Mouse (Mus musculus) left cerebral cortex, postnatal 4 days (tissue): ENCODE results near the gene Adgrl2. TPM values are rescaled to one million over a fixed set of nuclear protein-coding genes. Genes with fewer than 3 reads are reported as not detected.

Source experiments
- DNase-seq: peaks from one replicate; pipeline ENCODE4 v3.0.0-alpha.2; 2022
- intact Hi-C: fragments of 180-260 bp; cut with DNase I; formaldehyde crosslinking; loops from one replicate; pipeline ENCODE4 v1.15.1; 2025
- total RNA-seq, 2 experiments: library from RNA; stranded (reverse); gene quantifications; 2 replicates each; pipeline ENCODE4 v1.2.3; 2021

The Adgrl2 gene
- total RNA-seq, 2 experiments from 2014 or later: 258 to 274 TPM

GRCm38 (mm10) chr3:148978541-148978940, 11.8 kb downstream of the Adgrl2 start:
- DNase-seq: no peak
- intact Hi-C loops: no loop called here

- no peak for DNase-seq
- intact Hi-C loops: no loop called here
Observed at GRCm38 (mm10) chr3:148977838-148978237, 12.5 kb downstream of the Adgrl2 start.

GRCm38 (mm10) chr3:148977124-148977529, 13.2 kb downstream of the Adgrl2 start:
- DNase-seq: peak; percentile 51

GRCm38 (mm10) chr3:148971893-148972596, 18.3 kb downstream of the Adgrl2 start:
- no peak for DNase-seq
- intact Hi-C loops: no loop called here

More at GRCm38 (mm10) chr3:148977124-148977529, 13.2 kb downstream of the Adgrl2 start:
- intact Hi-C loops: no loop called here

GRCm38 (mm10) chr3:148964991-148965605, 25.3 kb downstream of the Adgrl2 start:
- intact Hi-C loops: loop anchor here (10.0 kb wide), 1 partner anchor 100 kb away; no protein-coding TSS in a partner anchor
- DNase-seq: no peak

- DNase-seq: no peak
- intact Hi-C loops: loop anchor here (10.0 kb wide), 1 partner anchor 99 kb away; no protein-coding TSS in a partner anchor
Observed at GRCm38 (mm10) chr3:148963381-148964044, 26.8 kb downstream of the Adgrl2 start.

GRCm38 (mm10) chr3:148961611-148962010, 28.7 kb downstream of the Adgrl2 start:
- intact Hi-C loops: loop anchor here (10.0 kb wide), 1 partner anchor 97 kb away; no protein-coding TSS in a partner anchor
- DNase-seq: no peak

- DNase-seq: no peak
- intact Hi-C loops: loop anchor here (10.0 kb wide), 1 partner anchor 96 kb away; no protein-coding TSS in a partner anchor
Observed at GRCm38 (mm10) chr3:148960751-148961289, 29.5 kb downstream of the Adgrl2 start.

GRCm38 (mm10) chr3:148960215-148960614, 30.1 kb downstream of the Adgrl2 start:
- intact Hi-C loops: loop anchor here (10.0 kb wide), 1 partner anchor 95 kb away; no protein-coding TSS in a partner anchor
- no peak for DNase-seq

GRCm38 (mm10) chr3:148959327-148960025, 30.9 kb downstream of the Adgrl2 start:
- intact Hi-C loops: loop anchor here (10.0 kb wide), 1 partner anchor 95 kb away; no protein-coding TSS in a partner anchor
- peak; percentile 32 for DNase-seq

GRCm38 (mm10) chr3:148958714-148959113, 31.6 kb downstream of the Adgrl2 start:
- DNase-seq: no peak
- intact Hi-C loops: no loop called here

GRCm38 (mm10) chr3:148958185-148958584, 32.2 kb downstream of the Adgrl2 start:
- intact Hi-C loops: no loop called here
- no peak for DNase-seq

- DNase-seq: peak; percentile 8
- intact Hi-C loops: no loop called here
Observed at GRCm38 (mm10) chr3:148956887-148957286, 33.5 kb downstream of the Adgrl2 start.

GRCm38 (mm10) chr3:148949796-148950195, 40.6 kb downstream of the Adgrl2 start:
- DNase-seq: no peak
- intact Hi-C loops: no loop called here

GRCm38 (mm10) chr3:148947805-148948405, 42.5 kb downstream of the Adgrl2 start:
- intact Hi-C loops: no loop called here
- no peak for DNase-seq

- no peak for DNase-seq
Observed at GRCm38 (mm10) chr3:148947266-148947665, 43.1 kb downstream of the Adgrl2 start.

GRCm38 (mm10) chr3:148945534-148945933, 44.8 kb downstream of the Adgrl2 start:
- intact Hi-C loops: no loop called here
- DNase-seq: no peak

More at GRCm38 (mm10) chr3:148947266-148947665, 43.1 kb downstream of the Adgrl2 start:
- intact Hi-C loops: no loop called here

- peak; percentile 20 for DNase-seq
- intact Hi-C loops: no loop called here
Observed at GRCm38 (mm10) chr3:148939457-148939856, 50.9 kb downstream of the Adgrl2 start.

GRCm38 (mm10) chr3:148935056-148935455, 55.3 kb downstream of the Adgrl2 start:
- intact Hi-C loops: no loop called here
- peak; percentile 43 for DNase-seq

- no peak for DNase-seq
- intact Hi-C loops: no loop called here
Observed at GRCm38 (mm10) chr3:148934279-148934678, 56.1 kb downstream of the Adgrl2 start.
